Mouse (Mus musculus) gastrocnemius, postnatal 36 days (tissue): Measurements from ENCODE around the gene Cmip. TPM values are rescaled to one million over a fixed set of nuclear protein-coding genes. Genes with fewer than 3 reads are reported as not detected.

ENCODE experiments used
- DNase-seq, 2 experiments: peaks; one replicate each; pipeline ENCODE4 v3.0.0; 2022
- intact Hi-C: fragments of 180-260 bp; cut with DNase I; formaldehyde crosslinking; loops from one replicate; pipeline ENCODE4 v1.15.1; 2025
- total RNA-seq, 2 experiments: library from RNA; stranded (reverse); gene quantifications; 2 replicates each; pipeline ENCODE4 v1.2.3; 2021

Gene Cmip
- total RNA-seq, 2 experiments from 2014 or later = 7.4 to 9.6 TPM

DNA sequence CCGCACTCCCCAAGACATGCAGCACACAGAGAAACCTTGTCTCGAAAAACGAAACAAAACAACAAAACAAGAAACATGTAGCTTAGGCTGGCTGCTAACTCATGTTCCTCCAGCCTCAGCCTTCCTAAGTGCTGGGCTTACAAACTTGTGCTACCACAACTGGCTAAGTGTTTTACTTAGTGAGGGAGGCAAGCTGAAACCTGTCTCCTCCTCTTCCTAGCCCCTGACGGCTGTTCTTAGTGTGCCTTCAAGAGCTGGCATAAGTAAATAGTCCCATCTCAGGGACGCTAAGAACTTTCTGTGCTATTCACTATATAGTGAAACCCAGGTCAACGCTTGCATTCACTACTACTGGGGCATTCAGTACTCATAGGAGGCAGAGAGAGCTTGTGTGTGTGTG is 2.4 kb upstream of the Cmip start:
- DNase-seq = no peak
- intact Hi-C loops = loop anchor here (10.0 kb wide), 1 partner anchor 110 kb away; no protein-coding TSS in a partner anchor

GRCm38 (mm10) chr8:117256292-117256938 is 449 bp upstream of the Cmip start:
- DNase-seq = peak; percentile 89 to 92
- intact Hi-C loops = loop anchor here (5.0 to 10.0 kb wide), 2 partner anchors 51 to 108 kb away; no protein-coding TSS in a partner anchor

DNA sequence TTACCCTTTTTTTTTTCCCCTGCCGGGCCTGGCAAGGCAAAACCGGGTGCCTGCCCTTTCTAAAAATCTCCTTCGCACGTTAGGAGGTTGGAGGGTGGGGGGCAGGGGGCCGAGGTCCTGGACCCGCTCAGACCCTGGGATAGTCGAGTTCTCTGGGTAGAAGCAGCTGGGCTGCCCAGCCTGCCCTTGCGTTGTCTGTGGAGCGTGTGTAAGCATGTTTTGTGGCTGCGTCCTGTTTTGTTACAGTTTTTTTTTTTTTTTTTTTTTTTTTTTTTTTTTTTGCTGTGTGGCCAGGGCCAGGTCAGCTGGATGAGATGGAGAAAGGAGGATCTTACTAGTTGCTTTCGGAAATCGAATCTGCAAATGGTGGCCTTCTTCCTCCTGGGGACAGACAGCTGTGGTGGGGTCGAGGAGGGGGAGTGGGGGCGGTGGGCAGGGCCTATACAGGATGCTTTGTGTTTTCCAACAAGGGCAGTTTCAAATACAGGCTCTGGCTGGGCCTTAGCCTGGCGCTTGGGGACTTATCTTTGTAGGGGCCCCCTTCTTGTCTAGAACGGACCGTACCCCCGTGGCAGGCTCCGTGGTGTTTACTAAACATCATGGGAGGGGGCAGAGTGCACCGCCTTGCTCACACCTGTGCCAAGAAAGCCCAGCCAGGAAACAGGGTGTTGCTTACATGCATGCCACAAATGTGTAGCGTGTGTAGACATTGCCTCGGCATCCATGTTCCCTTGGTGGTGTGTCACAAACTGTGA is 1.1 kb downstream of the Cmip start:
- DNase-seq = peak in 1 of 2 experiments; percentile 30
- intact Hi-C loops = loop anchor here (5.0 to 10.0 kb wide), 2 partner anchors 49 to 107 kb away; no protein-coding TSS in a partner anchor

GRCm38 (mm10) chr8:117258576-117259040 is 1.7 kb downstream of the Cmip start:
- intact Hi-C loops = loop anchor here (5.0 to 10.0 kb wide), 2 partner anchors 49 to 106 kb away; no protein-coding TSS in a partner anchor

DNA sequence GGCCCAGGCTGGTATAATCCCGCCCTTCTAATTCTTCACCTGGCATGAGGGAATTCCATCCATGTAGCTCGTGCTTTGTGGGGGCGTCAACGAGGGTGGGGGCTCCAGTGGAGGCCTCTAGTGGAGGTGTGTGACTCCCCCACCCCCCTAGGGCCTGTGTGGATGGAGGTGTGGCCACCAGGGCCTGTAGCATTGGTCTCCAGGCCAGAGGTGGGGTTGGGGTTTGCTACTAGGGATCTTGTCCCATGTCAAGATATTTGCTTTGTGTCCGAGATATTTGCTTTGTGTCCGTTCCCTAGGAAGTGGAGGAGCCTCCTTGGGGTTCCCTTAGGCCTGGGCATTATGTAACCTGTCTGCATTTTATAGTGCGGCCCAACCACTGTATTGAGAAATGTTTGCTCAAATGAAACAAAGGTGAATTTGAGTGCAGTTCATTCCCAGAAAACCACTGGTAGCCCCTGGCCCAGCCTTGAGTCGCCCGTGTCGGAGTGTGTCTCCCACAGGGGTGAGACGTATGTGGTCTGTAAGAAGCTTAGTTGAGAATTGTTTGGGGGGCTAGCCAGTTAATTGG is 2.7 kb downstream of the Cmip start:
- no peak for DNase-seq
- intact Hi-C loops = loop anchor here (5.0 to 10.0 kb wide), 2 partner anchors 48 to 105 kb away; no protein-coding TSS in a partner anchor

More at GRCm38 (mm10) chr8:117258576-117259040, 1.7 kb downstream of the Cmip start:
- DNase-seq = no peak

DNA sequence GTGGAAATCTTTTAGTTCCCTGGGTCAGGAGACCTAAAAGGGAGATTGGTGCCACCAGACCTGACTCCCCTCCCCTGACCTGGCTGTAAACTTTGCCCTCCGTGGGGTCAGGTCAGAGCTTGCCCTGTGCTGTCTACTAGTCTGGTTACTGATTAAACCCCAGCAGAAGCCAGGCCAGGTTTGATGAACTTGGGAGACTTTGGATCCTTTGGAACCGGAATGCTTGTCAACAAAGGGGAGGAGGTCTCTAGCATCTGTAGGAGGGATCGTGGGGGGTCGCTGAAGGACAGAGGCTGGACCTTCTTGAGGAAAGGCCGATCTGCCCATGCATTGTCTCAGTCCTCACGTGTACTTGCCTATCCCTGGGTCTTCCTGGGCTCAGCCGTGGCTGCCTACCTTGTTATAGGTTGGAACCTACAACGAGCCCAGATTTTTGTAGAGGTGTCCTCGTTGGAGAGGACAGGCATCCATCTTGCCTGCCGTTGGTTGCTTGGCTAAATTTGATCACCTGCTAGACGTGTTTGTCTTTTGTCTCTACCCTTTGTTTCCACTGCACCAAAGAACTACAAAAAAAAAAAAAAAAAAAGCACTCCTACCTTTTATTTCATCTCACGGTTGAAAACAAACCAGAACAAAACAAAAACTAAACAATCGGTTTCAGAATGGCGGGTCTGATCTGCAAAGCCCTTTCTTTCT is 3.5 kb downstream of the Cmip start:
- intact Hi-C loops = no loop called here
- no peak for DNase-seq

- intact Hi-C loops = no loop called here
- no peak for DNase-seq
Measured at GRCm38 (mm10) chr8:117260930-117261475, 4.1 kb downstream of the Cmip start.

GRCm38 (mm10) chr8:117261702-117262101 is 4.8 kb downstream of the Cmip start:
- no peak for DNase-seq
- intact Hi-C loops = no loop called here

GRCm38 (mm10) chr8:117262685-117263084 is 5.8 kb downstream of the Cmip start:
- intact Hi-C loops = no loop called here
- no peak for DNase-seq

DNA sequence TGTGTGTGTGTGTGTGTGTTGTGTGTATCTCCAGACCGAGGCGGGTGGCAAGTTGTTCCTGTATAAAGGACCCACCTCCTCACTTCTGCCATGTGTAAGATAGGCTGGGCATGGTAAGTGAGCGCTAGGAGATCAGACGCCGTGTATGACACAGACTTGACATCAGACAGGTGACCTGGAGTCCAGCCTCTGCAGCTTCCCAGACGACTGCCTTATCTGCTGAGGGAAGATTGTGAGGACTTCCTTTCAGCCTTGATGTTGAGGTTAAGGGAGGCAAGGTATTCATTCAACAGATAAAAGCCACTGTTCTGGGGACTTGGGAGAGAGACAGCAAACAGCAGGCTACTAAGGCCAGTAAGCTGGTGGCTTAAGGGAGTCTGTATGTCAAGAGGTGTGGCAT is 6.6 kb downstream of the Cmip start:
- DNase-seq = no peak
- intact Hi-C loops = no loop called here

- intact Hi-C loops = no loop called here
- no peak for DNase-seq
Measured at GRCm38 (mm10) chr8:117265079-117265478, 8.2 kb downstream of the Cmip start.

- no peak for DNase-seq
- intact Hi-C loops = no loop called here
Measured at GRCm38 (mm10) chr8:117267403-117268129, 10.7 kb downstream of the Cmip start.

DNA sequence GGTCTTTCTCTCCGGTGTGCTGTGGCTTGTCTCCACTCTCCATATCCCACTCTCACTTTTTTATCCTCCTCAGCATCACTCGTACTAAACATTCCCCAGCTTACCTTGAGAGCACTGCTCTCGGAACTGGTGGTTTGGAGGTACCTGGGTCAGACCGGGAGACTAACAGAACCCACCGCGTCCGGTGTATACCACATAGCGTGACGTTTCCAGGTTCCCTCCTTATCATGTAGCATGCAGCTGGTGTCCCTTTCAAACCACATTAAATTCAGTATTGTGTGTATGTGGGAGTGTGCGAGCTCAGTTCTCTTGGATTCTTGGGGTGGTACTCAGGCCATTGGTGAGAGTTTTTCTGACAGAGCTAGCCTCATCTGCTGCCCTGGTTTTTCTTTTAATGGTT is 21.4 kb downstream of the Cmip start:
- DNase-seq = no peak
- intact Hi-C loops = no loop called here

- intact Hi-C loops = no loop called here
- DNase-seq = no peak
Measured at GRCm38 (mm10) chr8:117278668-117279132, 21.8 kb downstream of the Cmip start.

- intact Hi-C loops = no loop called here
- peak in 1 of 2 experiments; percentile 30 for DNase-seq
Measured at GRCm38 (mm10) chr8:117280488-117280887, 23.6 kb downstream of the Cmip start.

GRCm38 (mm10) chr8:117281676-117282075 is 24.8 kb downstream of the Cmip start:
- DNase-seq = no peak
- intact Hi-C loops = no loop called here

DNA sequence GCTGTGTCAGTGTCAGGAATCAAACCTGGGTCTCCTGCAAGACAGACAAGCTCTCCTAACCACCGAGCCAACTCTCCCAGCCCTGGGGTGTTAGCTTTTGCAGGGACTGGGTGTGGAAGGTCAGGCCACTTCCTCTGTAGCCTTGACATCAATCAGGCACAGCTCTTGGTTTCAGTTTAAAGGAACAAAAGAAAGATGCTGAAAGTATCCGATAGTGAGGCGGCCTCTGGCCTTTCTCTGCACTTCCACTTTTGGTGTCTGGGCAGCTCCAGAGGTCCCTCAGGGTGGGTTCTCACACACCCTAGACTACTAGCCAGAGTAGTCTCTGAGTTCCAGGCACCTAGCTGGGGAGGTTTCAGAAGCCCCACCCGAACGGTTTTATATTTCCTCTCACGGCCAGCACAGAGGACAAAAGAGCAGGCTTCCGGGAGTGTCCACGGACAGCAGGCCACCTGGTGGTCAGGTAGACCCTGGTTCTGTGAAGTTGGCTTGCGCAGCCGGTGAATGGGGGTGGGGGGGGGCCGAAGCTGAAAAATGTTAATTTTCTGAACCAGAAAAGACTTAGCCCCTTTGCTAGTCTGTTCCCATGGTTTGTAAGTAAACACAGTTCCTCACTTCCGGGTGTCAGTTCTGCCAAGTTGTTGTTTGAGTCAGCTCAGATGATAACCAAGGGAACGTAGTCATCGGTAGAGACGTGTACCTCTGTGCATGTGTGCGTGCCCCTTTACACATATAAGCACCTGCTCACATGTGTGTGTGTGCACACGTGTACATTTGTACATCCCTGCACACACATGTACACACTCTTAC is 25.5 kb downstream of the Cmip start:
- intact Hi-C loops = no loop called here
- no peak for DNase-seq

- intact Hi-C loops = no loop called here
- no peak for DNase-seq
Measured at GRCm38 (mm10) chr8:117284768-117285484, 28.1 kb downstream of the Cmip start.
